Mouse (Mus musculus) liver, embryonic 14.5 days (tissue): Measurements from ENCODE around the gene Lrrc10.

Source experiments
- CTCF ChIP-seq: IDR thresholded peaks from 2 replicates; pipeline ENCODE4 v1.5.1; 2016; ENCODE audit warnings: antibody characterized with exemption, low read depth, control low read depth
- EP300 ChIP-seq: IDR thresholded peaks from 2 replicates; pipeline ENCODE4 v1.6.1; 2016; ENCODE audit warnings: antibody characterized with exemption, low read depth

GRCm38 (mm10) chr10:117064076-117064475 is 18.9 kb downstream of the Lrrc10 start:
- TF ChIP-seq CTCF, result no peak
- no peak for TF ChIP-seq EP300
